Mouse (Mus musculus): ENCODE measurements at regions not wholly inside any gene's neighbourhood (a gene's known extent, or its start where the extent isn't known, plus 50 kb on each side); places are given as distances from the start of the nearest gene placed in this dataset.
A peak's percentile ranks its signal among the peaks of the same experiment; 100 is the strongest.

GRCm38 (mm10) chr3:52802324-52802723 is 214.7 kb downstream of the Cog6 start:
- DNase-seq (ENCODE audit: low spot score in 2 of 2), result no peak

- DNase-seq (ENCODE audit: low spot score in 2 of 2), result no peak
These were observed 215.6 kb downstream of the Cog6 start for GRCm38 (mm10) chr3:52801446-52801845.

DNA sequence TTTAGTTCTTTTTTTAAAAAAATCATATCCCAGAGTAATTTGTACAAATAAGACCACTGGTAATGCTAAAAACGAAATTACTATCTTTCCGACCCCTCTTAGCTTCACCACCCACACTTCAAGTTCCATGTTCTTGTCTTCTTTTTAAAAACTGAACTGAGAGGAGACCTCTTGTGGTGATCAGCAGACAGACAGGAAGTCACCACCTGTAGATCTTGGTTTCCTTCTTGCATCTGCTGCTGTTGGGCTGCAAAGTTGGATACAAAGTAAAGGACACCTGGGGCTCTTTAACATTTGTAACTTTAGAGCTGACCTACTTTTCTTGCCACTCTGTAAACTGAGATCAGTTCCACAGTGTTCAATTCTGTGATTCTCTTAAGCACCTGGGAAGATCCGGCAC is 216.4 kb downstream of the Cog6 start:
- no peak for DNase-seq (ENCODE audit: low spot score in 2 of 2)

GRCm38 (mm10) chr3:52797801-52798200 is 219.2 kb downstream of the Cog6 start:
- peak in 1 of 2 experiments; percentile 19 for DNase-seq (ENCODE audit: low spot score in 2 of 2)

DNA sequence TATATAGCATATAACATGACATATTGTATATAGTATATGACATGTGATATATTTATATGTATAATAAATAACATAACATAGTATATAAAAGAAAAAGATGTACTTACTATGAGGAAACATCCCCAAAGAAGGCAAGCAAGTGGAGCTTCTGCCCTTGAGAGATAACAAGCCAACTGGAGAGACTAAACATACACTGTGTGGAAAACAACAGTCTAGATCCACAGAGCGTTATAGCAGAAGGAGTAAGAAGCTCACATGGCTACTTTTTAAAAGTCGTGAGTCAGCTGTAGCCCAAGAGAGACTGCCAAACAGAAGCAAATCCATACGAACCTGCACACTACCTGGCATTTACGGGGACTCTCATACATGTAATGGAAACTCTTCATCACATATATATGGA is 219.9 kb downstream of the Cog6 start:
- no peak for DNase-seq (ENCODE audit: low spot score in 2 of 2)

- no peak for DNase-seq (ENCODE audit: low spot score in 2 of 2)
These were observed 222.8 kb downstream of the Cog6 start for GRCm38 (mm10) chr3:52794218-52794617.

- no peak for DNase-seq (ENCODE audit: low spot score in 2 of 2)
These were observed 224.2 kb downstream of the Cog6 start for GRCm38 (mm10) chr3:52792801-52793200.

DNA sequence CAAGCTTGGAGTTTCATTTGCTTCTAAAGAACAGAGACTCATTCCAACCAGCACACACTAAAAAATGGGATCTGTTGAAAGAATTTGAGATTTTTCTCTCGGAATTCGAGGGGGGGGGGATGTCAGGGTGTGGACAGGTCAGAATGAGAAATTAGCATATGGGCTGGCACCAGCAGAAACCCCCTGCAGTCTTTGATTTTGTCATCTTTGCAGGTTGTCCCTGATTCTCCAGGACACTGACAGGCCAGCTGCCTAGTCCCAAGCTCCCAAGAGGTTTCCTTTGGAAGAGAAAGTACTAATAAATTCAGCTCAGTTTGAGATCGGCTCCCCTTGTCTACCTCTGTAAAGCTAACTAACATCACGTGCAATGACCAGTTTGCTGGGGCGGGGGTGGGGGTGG is 224.9 kb downstream of the Cog6 start:
- DNase-seq (ENCODE audit: low spot score in 2 of 2), result no peak

GRCm38 (mm10) chr3:52790942-52791341 is 226.1 kb downstream of the Cog6 start:
- no peak for DNase-seq (ENCODE audit: low spot score in 2 of 2)

- no peak for DNase-seq (ENCODE audit: low spot score in 2 of 2)
These were observed 228.9 kb downstream of the Cog6 start for GRCm38 (mm10) chr3:52787964-52788760.

GRCm38 (mm10) chr3:52785595-52785994 is 231.4 kb downstream of the Cog6 start:
- DNase-seq (ENCODE audit: low spot score in 2 of 2), result no peak

DNA sequence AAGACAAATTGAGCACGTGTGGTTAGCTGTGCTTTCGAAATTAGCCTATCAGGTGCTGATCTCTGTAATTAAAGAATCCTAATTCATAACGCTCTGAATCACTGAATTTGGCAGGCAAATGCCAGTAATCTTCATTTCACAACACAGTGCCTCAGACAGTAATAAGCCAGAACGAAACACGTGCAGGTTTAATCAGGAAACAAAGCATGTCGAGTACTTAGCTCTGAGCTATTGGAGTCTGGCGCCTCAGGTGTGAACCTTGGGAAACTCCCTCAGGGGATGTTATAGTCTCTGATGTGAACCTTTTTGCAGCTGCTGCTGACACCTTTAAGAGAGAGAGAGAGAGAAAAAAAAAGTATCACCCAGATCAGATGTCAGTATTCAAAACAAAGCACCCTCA is 232.6 kb downstream of the Cog6 start:
- no peak for DNase-seq (ENCODE audit: low spot score in 2 of 2)

GRCm38 (mm10) chr3:52782576-52782975 is 234.5 kb downstream of the Cog6 start:
- DNase-seq (ENCODE audit: low spot score in 2 of 2), result no peak

DNA sequence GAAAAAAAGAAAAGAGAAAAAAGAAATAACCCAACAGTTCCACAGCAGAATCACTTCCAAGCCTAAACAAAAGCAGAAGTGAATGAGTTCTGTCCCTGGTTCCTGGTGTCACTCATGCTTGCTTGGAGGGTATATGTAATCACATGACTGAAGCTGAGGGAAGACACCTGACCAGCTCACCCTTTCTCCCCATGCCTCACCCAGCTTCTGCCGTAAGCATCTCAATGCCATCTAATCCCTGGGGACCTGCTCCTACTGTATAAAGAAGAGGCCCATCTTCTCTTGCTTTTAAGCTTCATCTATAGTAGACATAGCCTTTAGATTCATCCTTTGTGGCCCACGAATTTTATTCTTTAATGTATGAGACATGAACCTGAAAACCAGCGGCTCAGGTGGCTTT is 235.5 kb downstream of the Cog6 start:
- DNase-seq (ENCODE audit: low spot score in 2 of 2), result no peak

DNA sequence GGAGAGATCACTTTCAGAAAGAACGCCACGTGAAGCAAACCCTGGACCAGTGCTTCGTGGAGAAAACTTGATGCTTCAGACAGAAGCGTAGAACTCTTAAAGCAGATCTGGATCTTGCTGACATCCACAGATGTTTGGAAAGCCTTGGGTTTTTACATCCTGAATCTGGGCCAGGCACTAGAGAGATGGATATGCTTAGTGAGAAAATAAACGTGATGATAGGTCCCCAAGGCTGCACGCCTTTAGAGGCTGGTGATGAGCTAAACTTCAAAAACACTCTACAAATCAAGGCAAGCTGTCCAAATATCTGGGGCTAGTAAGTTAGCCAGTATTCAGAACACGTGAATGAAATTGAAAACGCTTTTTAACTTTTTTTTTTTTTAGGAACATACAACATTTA is 236.7 kb downstream of the Cog6 start:
- no peak for DNase-seq (ENCODE audit: low spot score in 2 of 2)

DNA sequence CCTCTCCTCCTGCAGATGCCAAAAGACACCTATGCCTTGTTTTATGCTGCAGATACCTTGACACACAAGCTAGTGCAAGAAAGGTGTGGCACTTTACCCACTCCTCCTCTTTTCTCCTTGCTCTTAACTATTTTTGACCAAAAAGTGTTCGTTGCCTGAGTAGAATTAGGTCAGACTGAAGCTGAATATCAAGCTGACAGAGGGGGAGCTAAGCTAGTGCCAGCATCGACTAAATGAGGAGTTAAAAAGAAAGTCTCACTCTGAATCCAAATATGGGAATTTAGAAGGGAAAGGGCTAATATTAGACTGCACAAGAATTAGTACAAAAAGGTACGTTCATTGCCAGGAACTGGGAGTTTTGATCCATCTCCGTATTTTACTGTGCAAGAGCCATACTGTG is 241.2 kb downstream of the Cog6 start:
- DNase-seq (ENCODE audit: low spot score in 2 of 2), result no peak

DNA sequence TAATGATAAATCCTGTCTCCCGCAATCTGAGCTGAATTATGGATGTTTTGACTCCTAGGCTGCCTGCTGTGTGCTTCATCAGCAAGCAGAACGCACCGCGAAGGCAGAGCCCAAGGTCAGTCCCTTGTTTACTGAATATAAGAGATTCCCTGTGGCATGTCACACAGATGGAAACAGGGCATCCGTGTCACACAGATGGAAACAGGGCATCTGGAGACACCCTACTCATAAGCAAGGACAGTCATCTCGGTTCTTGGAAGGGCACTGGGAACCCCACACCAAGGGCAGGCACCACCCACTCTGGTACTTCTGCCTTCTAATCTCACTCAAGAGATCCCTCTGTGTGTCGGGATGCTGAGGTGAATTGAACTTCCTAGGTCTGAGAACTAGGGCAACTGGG is 241.9 kb downstream of the Cog6 start:
- DNase-seq (ENCODE audit: low spot score in 2 of 2), result no peak

- no peak for DNase-seq (ENCODE audit: low spot score in 2 of 2)
These were observed 242.3 kb downstream of the Cog6 start for GRCm38 (mm10) chr3:52774734-52775133.

DNA sequence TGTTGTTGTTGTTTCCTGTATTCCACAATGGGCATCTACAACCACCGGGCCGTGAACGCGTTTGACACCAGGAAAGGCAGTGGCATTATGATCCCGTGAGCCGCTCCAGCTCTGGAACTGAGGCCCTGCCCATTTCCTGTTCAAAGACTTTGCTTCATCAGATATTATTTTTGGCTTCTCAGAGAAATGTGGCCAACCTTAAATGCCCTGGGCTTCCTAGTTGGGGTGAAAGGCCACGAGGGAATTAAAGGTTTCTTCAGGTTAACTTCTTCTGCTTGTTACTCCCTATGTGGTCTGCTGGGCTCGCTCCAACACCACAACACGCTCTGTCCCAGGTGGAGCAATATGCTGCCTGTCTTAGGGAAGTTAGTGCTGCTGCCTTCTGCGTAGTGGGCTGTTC is 249.8 kb downstream of the Cog6 start:
- no peak for DNase-seq (ENCODE audit: low spot score in 2 of 2)

- DNase-seq (ENCODE audit: low spot score in 2 of 2), result peak; percentile 42 to 53
These were observed 250.2 kb downstream of the Cog6 start for GRCm38 (mm10) chr3:52766841-52767240.

DNA sequence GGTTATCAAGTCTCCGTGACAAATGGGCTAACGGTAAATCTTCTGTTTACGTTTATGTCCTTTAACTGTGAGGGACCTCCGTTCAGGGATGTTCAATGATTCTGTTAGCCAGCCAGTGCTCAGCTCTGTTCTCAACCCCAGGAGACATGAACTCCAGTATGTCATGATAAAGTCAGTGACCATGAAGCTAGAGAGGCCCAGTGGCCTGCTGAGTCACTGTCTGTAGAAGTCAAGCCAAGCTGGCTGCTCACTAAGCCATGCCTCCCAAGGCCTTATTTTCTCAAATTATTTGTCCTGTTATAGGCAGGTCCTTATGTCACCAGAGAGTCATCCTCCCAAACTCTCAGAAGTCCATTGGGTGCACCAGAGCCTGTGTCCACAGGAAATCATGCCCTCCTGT is 252.9 kb downstream of the Cog6 start:
- no peak for DNase-seq (ENCODE audit: low spot score in 2 of 2)

DNA sequence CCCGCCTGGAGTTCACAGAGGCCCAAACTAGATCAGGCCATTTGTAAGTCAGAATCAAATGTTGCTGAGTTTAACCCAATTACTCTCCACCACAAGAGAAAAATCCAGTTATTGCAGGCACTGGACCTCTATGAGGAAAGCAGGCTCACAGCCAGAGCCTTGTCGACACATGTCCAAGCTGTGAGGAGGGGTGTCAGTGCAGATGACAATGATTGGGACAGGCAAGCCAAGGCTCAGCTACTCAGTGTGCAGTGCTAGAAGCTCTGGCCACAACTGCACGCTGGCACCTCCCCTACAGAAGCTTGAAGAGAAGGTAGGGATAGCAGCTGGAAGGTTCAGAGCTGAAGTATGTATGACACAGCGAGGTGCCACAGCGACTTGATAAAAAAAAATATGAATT is 253.4 kb downstream of the Cog6 start:
- no peak for DNase-seq (ENCODE audit: low spot score in 2 of 2)

- no peak for DNase-seq (ENCODE audit: low spot score in 2 of 2)
These were observed 254.5 kb downstream of the Cog6 start for GRCm38 (mm10) chr3:52762549-52762948.

- no peak for DNase-seq (ENCODE audit: low spot score in 2 of 2)
These were observed 257.2 kb downstream of the Cog6 start for GRCm38 (mm10) chr3:52759846-52760245.

All from layer of hippocampus, adult 8-10 months (tissue).